Mouse (Mus musculus) lung, embryonic 14.5 days (tissue): ENCODE results near the gene Rhoh. TPM values are rescaled to one million over a fixed set of nuclear protein-coding genes. Genes with fewer than 3 reads are reported as not detected.
A peak's percentile ranks its signal among the peaks of the same experiment; 100 is the strongest.

Source experiments
- ATAC-seq: fragments of 200-750 bp; cut with Nextera tagmentation; 2 replicates; pipeline ENCODE4 v1.8.0; 2017; ENCODE audit warnings: mild to moderate bottlenecking, moderate TSS enrichment, moderate library complexity; ENCODE audit not compliant: insufficient read depth
- DNase-seq: peaks from one replicate; pipeline ENCODE4 v3.0.0-alpha.2; 2015
- H3K27ac ChIP-seq: fragments of 300-500 bp; sonication (generic); 2 replicates; pipeline ENCODE4 v1.5.1; 2014; ENCODE audit warnings: low read depth, mild to moderate bottlenecking, moderate library complexity
- H3K27me3 ChIP-seq: fragments of 300-500 bp; sonication (generic); 2 replicates; pipeline ENCODE4 v1.6.1; 2014; ENCODE audit warnings: low read length, control low read depth; ENCODE audit not compliant: insufficient read depth
- H3K36me3 ChIP-seq: fragments of 300-500 bp; sonication (generic); 2 replicates; pipeline ENCODE4 v1.6.1; 2014; ENCODE audit warnings: control low read depth; ENCODE audit not compliant: insufficient read depth
- H3K4me1 ChIP-seq: fragments of 300-500 bp; sonication (generic); 2 replicates; pipeline ENCODE4 v1.6.1; 2014; ENCODE audit warnings: antibody characterized with exemption, control low read depth; ENCODE audit not compliant: insufficient read depth
- H3K4me2 ChIP-seq: fragments of 300-500 bp; sonication (generic); 2 replicates; pipeline ENCODE4 v1.6.1; 2014; ENCODE audit warnings: mild to moderate bottlenecking
- H3K4me3 ChIP-seq: fragments of 300-500 bp; sonication (generic); 2 replicates; pipeline ENCODE4 v1.5.1; 2014; ENCODE audit warnings: low read depth, low read length
- H3K9ac ChIP-seq: fragments of 300-500 bp; sonication (generic); 2 replicates; pipeline ENCODE4 v1.6.1; 2014
- H3K9me3 ChIP-seq: fragments of 300-500 bp; sonication (generic); 2 replicates; pipeline ENCODE4 v1.6.1; 2016; ENCODE audit warnings: low read depth, low read length, control low read depth
- CTCF ChIP-seq: IDR thresholded peaks from 2 replicates; pipeline ENCODE4 v1.5.1; 2016; ENCODE audit warnings: antibody characterized with exemption, low read depth
- WGBS: fragments of 180-500 bp; shearing (Covaris S2); extraction: QIAGEN DNeasy Blood & Tissue Kit; methylation state at CpG from one replicate; pipeline ENCODE4 v1.1.7; 2014; 5-methylcytosine and 5-hydroxymethylcytosine counted together
- polyA plus RNA-seq: library from polyadenylated mRNA; unstranded; fragments of >200 nt; fragmentation: Nextera tagmentation; extraction: Ambion mirVana; gene quantifications from 2 replicates; pipeline ENCODE4 v1.2.1, GENCODE M21; 2014

The Rhoh gene
- polyA plus RNA-seq, 1 experiment from 2014 or later, result 0.76 TPM

DNA sequence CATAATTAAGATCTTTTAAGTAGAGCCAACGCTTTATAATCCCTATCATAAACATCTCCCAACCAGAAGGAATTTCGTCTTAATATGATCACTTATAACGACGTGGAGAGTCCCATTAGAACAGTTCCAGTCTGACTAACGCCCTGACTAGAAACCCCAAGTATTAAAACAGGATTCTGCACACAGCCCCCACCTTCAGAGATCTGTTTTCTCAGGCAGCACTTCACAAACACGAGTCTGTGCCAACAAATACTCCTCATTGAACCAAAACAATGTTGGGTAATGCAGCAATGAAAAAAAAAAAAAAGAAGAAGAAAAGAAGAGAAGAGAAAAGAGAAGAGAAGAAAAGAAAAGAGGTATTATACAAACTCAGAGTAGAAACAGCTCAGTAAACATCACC lies 1.6 kb upstream of the Rhoh start:
- no peak for DNase-seq
- 29% methylated on average over 6 of the region's 6 CpGs for WGBS
- no peaks in the 10 kb centered on the region for H3K9me3 ChIP-seq
- no peaks in the 10 kb centered on the region for H3K27me3 ChIP-seq
- no peak overlapping the region for H3K4me2 ChIP-seq
- H3K4me3 ChIP-seq, result no peak overlapping the region
- no peak overlapping the region for H3K9ac ChIP-seq
- H3K27ac ChIP-seq, result no peak overlapping the region
- ATAC-seq, result no peak
- H3K36me3 ChIP-seq, result no peaks in the 10 kb centered on the region
- TF ChIP-seq CTCF, result no peak
- H3K4me1 ChIP-seq, result no peaks in the 10 kb centered on the region; the same call in 1 of the 2 replicates

DNA sequence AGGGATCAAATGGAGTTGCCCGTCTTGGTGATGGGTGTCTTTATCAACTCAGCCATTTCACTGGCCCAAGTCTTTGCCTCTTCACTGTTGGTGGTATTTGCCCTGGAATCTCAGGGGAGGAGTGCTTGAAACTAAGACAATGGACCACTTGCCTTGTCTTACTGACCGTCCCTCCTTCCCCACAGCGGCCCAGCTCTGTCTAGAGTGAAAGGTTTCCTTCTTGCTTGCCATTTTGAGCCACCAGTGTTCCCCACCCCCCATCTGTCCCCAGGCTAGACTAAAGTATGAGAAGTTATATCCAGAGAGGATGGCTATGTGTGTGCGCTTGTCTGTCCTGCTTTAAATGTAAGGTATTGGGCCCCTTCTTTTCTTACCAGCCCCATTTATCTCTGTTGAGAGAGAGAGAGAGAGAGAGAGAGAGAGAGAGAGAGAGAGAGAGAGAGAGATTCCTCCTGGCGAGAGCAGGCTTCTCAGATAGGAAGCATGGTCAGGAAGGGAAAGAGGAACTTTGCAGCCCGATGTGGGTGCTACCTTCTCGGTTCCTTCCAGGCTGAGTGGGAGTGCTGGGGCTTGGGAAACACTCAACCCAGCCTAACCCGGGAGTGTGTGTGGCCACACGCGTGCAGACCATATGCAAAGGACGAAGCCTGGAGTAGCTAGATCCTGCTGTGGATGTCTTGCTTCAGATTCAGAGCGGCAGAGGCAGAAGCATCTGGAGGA lies 572 bp upstream of the Rhoh start:
- H3K9me3 ChIP-seq, result no peaks in the 10 kb centered on the region
- no peak overlapping the region for H3K9ac ChIP-seq
- ATAC-seq (no peak), DNase-seq (no peak)
- 79% methylated on average over 12 of the region's 12 CpGs for WGBS
- no peaks in the 10 kb centered on the region for H3K27me3 ChIP-seq
- H3K4me2 ChIP-seq, result no peak overlapping the region
- H3K4me1 ChIP-seq, result no peaks in the 10 kb centered on the region; the same call in 1 of the 2 replicates
- no peak for TF ChIP-seq CTCF
- no peaks in the 10 kb centered on the region for H3K36me3 ChIP-seq
- H3K4me3 ChIP-seq, result no peak overlapping the region
- H3K27ac ChIP-seq, result no peak overlapping the region

DNA sequence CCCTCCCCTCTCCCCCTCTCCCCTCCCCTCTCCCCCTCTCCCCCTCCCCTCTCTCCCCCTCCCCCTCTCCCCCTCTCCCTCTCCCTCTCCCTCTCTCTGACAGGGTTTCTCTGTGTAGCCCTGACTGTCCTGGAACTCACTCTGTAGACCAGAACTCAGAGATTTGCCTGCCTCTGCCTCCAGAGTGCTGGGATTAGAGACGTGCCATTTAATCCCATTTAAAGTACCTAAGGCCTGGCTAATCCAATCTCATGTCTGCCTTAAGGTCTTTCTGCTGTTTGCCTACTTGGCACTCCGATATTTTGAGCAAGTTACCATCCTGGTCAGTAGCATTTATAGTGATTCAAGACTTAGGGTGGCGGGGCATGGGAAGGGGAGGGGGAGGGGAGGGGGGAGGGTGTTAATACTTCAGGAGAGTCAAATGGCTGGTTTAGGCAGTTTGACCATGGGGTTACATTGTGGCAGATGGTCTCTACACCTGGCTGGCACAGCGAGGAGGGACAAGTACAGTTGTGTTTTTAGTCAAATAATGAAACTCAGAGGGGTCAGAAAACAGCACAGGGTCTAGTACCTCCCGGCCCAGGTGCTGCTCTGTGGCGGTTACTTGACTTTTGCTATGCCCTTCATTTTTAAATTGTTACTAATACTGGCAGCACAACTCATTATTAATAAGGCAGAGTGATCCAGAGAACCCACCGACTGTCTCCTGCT lies 1.4 kb downstream of the Rhoh start:
- Histone ChIP-seq H3K4me3 (no peak overlapping the region), H3K9me3 (no peaks in the 10 kb centered on the region), H3K27ac (no peak overlapping the region), H3K27me3 (no peaks in the 10 kb centered on the region), H3K36me3 (no peaks in the 10 kb centered on the region), H3K9ac (no peak overlapping the region), H3K4me1 (no peaks in the 10 kb centered on the region; the same call in 1 of the 2 replicates), H3K4me2 (no peak overlapping the region)
- WGBS, result 90% methylated on average over 7 of the region's 7 CpGs
- no peak for TF ChIP-seq CTCF
- ATAC-seq (no peak), DNase-seq (no peak)

DNA sequence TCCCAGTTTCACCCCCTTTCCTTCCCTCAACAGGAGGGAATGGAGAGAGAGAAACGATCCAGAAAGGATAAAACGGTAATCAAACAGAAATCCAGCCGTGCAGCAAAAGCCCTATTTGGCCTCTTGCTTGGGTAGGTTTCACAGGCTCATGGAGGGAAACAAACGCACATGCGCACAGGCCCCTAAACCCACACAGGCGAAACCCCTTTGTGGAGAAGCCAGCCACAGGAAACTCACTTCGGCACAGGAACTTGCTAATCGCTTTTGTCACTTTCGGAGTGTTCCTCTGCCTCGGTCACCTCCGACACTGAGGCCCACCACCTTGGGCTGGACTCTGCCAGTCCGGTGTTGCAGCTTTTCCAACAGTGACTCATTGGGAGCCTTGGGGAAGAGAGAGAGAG lies 2.3 kb downstream of the Rhoh start:
- no peak overlapping the region for H3K4me3 ChIP-seq
- H3K9ac ChIP-seq, result no peak overlapping the region
- H3K4me1 ChIP-seq, result no peaks in the 10 kb centered on the region; the same call in 1 of the 2 replicates
- DNase-seq, result peak; percentile 13
- no peak overlapping the region for H3K4me2 ChIP-seq
- H3K9me3 ChIP-seq, result no peaks in the 10 kb centered on the region
- H3K27ac ChIP-seq, result no peak overlapping the region
- no peaks in the 10 kb centered on the region for H3K36me3 ChIP-seq
- TF ChIP-seq CTCF, result no peak
- H3K27me3 ChIP-seq, result no peaks in the 10 kb centered on the region
- no peak for ATAC-seq
- 72% methylated on average over 12 of the region's 12 CpGs for WGBS

DNA sequence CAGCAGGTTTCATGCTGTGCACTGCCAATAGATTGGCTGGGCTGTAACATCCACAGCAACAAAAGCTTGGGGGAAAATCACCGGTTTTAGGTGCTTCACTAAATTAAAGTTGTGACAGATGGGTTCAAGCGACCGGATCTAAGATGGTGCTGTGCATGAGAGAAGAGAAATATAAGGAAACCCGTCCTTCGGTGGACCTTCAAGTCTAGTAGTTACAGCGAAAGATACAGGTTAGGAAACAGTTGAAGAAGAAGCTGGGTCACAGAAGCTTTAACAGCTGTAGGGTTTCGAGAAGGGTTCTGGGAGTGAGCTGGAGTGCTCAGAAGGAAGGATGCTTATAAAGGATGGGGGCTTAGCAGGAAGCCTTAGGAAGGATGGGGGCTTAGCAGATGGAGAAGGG lies 3.5 kb downstream of the Rhoh start:
- Histone ChIP-seq H3K9me3 (no peaks in the 10 kb centered on the region), H3K4me1 (no peaks in the 10 kb centered on the region), H3K27ac (no peak overlapping the region), H3K4me2 (no peak overlapping the region), H3K36me3 (no peaks in the 10 kb centered on the region), H3K9ac (no peak overlapping the region), H3K27me3 (no peaks in the 10 kb centered on the region), H3K4me3 (no peak overlapping the region)
- 92% methylated on average over 7 of the region's 7 CpGs for WGBS
- no peak for TF ChIP-seq CTCF
- ATAC-seq (no peak), DNase-seq (no peak)

DNA sequence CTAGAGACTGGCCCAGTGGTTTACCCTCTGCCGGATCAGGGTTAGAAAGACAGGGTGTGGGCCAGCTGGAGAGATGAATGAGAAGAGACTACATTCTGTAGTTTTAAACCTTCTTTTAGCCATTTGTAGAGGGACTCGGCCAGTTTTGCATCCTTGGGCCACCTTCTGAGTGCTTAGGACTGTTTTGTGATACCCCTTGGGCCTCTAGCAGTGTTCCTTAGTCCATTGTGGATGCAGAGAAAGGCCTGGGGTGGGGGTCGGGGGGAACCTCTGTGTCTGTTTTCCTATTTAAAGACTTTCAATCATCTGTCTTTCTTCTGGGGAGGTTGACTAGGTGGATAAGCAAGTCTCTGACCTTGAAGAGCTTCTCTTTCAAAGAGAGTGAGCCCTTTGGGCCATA lies 3.9 kb downstream of the Rhoh start:
- H3K4me2 ChIP-seq, result no peak overlapping the region
- no peak overlapping the region for H3K9ac ChIP-seq
- DNase-seq (no peak), ATAC-seq (no peak)
- TF ChIP-seq CTCF, result no peak
- H3K9me3 ChIP-seq, result no peaks in the 10 kb centered on the region
- no peak overlapping the region for H3K27ac ChIP-seq
- H3K4me1 ChIP-seq, result no peaks in the 10 kb centered on the region
- no peak overlapping the region for H3K4me3 ChIP-seq
- no peaks in the 10 kb centered on the region for H3K27me3 ChIP-seq
- no peaks in the 10 kb centered on the region for H3K36me3 ChIP-seq
- 81% methylated on average over 3 of the region's 3 CpGs for WGBS

DNA sequence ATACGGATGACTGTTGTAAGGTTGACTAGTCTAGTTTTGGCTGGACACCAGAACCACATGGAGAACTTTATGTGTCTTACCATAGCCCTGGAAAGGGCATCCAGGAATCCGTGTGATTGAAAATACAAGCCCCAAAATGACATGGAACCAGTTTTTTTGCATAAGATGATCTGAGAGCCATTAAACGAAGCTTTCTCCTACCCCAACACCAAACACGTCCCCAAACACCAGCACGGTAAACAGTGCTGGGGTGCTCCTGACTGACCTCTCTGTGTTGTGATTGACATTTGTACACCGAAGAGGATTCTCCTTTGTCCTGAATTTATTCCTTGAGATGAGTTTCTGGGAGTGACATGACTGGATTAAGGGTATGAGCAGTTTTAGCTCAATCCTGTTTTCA lies 5.6 kb downstream of the Rhoh start:
- Histone ChIP-seq H3K27ac (no peak overlapping the region), H3K36me3 (no peaks in the 10 kb centered on the region), H3K4me2 (no peak overlapping the region), H3K9me3 (no peaks in the 10 kb centered on the region), H3K4me1 (no peaks in the 10 kb centered on the region), H3K4me3 (no peak overlapping the region), H3K9ac (no peak overlapping the region), H3K27me3 (no peaks in the 10 kb centered on the region)
- no peak for ATAC-seq
- TF ChIP-seq CTCF, result no peak
- 67% methylated on average over 6 of the region's 6 CpGs for WGBS
- DNase-seq, result no peak
